Mouse (Mus musculus) T-cell, adult 2 months (primary cell): ENCODE measurements around the gene Maff.

Experiments
- DNase-seq: peaks from one replicate; pipeline ENCODE4 v3.0.0; 2022; ENCODE audit warnings: low spot score

Gene Maff

GRCm38 (mm10) chr15:79364120-79364519, 17.7 kb downstream of the Maff start:
- no peak for DNase-seq

DNA sequence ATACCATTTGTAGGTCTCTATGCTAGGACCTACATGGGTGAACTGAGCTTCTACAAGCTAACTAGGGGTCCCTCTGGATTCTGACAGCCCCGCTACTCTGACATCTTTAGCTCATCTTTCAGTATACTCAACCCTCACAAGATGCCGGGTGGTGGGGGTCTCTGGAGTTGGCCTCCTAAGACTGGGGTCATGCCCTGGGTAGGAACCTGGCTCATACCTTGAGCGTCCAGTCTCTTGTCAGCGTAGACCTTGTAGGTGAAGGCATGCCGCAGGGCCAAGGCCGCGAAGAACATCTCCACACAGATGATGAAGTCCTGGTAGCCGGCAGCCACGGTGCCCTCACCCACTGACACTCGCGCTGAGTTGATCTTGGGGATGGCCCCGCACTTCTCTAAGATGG, 18.6 kb downstream of the Maff start:
- DNase-seq = no peak

GRCm38 (mm10) chr15:79366402-79366801, 20.0 kb downstream of the Maff start:
- no peak for DNase-seq

- no peak for DNase-seq
These were observed 21.9 kb downstream of the Maff start for GRCm38 (mm10) chr15:79368313-79368811.

DNA sequence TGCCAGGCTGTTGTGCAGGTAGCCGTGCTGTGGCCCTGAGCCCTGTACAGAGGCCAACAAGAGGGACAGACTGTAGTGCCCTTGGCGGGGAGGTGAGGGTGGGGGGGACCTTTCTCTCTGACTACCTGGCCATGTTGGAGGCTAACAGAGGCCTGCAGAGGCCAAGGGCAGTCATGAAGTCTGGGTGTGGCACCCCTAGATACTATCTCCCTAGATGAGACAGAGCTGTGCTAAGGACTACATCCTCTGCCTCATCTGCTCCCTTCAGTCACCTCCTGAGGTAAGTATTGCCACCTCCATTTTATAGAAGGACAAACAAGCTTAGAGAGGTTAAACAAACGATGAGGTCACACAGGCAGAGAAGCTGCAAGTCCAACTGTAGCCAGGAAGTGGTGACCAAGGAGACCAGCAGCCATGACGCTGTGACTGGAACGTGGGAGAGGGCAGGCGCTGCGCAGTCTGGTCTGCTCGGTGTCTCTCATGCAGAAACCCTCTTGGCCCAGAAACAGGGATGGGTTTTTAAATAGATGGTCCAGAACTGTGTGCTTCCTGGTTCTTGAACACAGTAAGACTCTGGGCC, 22.5 kb downstream of the Maff start:
- DNase-seq = no peak

GRCm38 (mm10) chr15:79369452-79370280, 23.2 kb downstream of the Maff start:
- no peak for DNase-seq

DNA sequence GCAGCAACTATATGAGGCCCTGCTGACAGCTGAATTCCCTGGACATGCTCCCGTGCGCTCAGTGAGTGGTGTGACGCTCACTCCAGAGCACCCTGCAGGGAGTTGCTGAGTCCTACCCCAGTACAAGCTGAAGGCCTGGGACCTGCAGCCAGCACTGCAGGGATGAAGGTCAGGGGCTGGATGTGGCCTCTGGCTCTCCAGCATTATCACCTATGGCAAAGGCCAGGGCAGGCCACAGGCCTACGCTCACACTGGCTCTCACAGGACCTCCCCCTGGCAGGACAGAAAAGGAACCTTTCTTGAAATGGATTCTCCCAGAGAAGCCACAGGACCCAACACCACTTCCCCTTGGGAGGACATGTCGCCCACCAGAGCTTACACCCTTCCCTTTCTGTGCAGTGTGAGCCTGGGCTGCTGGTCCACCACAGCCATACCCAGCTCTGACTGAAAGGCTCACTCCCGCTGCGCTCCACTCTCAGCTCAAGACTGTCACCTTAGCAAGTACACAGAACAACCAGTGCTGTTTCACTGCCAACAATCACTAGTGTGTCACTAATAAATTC, 23.9 kb downstream of the Maff start:
- DNase-seq = no peak

DNA sequence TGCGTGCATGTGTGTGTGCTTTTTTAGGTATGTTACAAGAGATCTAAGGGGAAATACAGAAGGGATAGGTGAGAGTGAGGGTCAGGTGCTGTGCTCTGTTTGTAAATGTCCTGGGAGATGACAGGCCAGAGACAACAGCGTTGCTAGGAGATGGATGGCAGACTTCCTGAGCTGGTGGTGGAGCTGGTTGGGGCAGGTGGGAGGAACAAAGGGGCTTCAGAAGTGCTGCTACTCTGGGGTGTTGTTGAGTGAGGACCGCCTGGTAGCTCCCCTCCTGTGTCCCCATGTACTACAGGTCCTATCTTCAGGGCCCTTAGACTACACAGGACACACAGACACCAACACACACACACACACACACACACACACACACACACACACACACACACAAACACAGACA, 28.3 kb downstream of the Maff start:
- DNase-seq = peak; percentile 51

DNA sequence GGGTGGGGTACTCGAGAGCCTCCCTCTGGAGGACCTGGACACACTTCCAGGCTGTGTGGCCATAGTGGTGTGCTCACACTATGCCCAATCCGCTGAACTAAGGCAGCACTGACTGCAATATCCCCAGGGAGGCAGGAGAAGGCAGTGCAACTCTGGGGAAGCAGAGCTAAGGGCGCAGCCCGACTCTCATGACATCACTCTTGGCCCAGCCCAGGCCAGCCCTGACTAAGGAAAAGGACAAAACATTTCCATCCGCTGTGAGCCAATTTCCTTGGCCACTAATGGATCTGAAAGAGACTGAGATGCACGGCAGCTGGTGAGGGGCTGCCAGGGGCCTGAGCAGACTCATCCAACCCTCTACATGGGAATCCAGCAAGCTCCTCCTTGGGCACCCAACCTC, 31.3 kb downstream of the Maff start:
- no peak for DNase-seq

- DNase-seq = no peak
These were observed 32.2 kb downstream of the Maff start for GRCm38 (mm10) chr15:79378608-79379007.

DNA sequence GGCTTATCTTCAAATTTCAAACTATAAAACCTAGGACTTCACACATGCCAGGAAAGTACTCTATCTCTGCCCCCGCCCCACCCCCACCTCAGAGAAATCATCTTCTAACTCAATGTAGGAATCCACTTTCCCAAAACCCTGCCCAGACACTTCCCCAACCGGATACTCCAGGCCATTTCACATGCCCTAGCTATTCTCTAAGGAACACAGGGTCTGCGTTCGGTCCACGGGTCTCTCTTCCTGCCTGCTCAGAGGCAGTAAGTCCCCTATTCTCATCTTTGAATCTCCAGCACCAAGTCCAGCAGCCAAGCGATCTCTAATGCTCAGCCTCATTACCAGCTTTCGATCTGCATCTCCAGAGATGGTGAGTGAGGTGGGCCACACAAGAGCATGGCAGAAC, 33.2 kb downstream of the Maff start:
- DNase-seq = no peak

GRCm38 (mm10) chr15:79380468-79381444, 34.3 kb downstream of the Maff start:
- peak; percentile 55 for DNase-seq

GRCm38 (mm10) chr15:79381644-79382043, 35.2 kb downstream of the Maff start:
- DNase-seq = no peak

- no peak for DNase-seq
These were observed 40.7 kb downstream of the Maff start for GRCm38 (mm10) chr15:79387081-79387480.

DNA sequence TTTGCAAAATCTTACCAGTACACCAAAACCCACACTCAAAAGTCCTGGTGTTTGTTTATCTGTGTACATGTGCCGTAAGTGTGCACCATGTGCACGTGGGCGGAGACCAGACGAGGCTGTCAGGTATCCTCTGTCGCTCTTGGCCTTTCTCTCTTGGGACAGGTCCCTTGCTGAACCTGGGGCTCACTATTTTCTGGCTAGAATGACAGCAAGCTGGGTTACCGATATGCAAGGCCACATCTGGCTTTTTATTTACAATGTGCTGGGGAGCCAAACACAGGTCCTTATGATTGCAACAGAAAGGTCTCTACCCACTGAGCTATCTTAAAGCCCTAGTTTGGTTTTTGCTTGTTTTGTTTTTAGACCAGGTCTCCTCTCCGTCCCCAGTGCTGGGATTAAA, 41.2 kb downstream of the Maff start:
- no peak for DNase-seq

DNA sequence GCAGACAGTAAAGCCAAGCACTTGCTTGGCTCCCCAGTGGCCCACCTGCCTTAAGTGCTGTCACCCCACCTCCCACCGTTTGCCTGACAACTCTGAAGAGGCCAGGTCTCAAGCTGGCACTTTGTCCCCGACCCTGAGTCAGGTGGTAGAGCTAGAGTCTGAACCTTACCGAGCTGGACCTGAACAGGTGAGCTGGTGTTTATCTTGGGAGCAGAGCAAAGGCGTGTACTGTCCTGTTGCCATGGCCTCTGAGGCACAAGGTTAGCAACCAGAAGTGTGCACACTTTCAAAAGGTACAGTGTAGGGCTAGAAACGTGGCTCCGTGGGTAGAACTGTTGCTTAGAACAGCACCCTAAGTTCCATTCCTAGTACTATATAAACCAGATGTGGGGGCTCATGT, 41.8 kb downstream of the Maff start:
- no peak for DNase-seq

DNA sequence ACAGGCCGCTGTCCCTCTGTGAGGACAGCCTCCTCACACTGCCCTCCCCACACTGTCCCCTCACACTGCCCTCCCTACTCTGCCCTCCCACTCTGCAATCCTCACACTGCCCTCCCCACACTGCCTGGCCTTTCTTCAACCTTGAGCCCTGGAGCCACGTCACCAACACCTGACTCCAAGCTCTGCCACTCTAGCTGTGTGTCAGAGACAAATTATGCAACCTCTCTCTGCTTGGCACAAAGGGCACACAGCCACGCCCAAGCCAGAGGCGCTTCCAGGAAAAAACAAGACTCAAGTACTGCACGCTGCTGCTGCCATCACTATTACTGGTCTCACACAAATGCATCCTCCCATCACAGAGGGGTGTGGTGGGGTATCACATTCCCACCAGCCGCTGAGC, 44.0 kb downstream of the Maff start:
- DNase-seq = no peak

DNA sequence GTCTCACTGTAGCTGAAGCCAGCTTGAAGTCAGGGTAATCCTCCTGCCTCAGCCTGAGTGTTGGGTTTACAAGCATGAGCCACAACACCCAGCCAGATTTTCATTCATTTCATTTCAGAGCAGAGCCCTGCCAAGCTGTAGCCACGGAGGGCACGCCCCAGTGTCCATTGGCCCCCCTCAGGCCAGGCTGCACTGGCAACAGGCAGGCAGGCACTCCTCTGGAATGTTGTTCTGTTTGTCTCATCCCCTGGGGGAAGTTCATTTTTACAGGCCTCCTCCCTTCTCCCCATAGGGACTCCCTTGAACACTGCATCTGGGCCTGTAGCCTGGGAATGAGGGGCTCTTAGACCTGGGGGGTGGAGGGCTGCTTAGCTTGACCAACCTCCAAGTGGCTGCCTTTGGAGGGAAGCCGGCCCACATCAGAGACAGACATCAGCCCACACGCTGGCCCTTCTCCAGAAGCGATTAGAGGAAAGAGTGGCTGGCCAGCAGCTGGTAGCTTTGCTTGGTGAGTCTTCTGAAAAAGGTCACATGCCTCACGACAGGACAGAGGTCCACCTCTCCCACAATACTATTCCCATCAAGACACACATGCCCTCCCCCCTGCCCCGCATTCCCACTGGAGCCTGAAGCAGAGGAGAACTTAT, 45.1 kb downstream of the Maff start:
- no peak for DNase-seq

DNA sequence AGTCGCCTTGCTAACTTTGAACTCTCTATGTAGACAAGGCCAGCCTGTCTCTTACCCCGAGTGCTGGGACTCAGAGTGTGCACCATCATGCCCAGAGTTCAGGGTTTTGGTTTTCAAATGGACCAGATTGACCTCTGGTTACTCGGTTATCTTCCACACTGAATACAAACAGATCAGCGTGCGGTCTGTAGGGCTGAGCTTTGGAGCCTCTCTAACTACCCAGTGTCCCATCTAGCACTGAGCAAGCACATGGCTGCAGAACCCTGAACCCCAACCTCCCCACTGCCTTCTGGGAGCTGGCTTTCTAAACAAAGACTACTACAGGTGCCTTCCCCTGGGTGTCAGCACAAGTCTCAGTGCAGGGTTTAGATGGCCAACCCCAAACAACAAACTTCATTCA, 46.1 kb downstream of the Maff start:
- no peak for DNase-seq

- DNase-seq = no peak
These were observed 46.7 kb downstream of the Maff start for GRCm38 (mm10) chr15:79393101-79393500.

- no peak for DNase-seq
These were observed 48.4 kb downstream of the Maff start for GRCm38 (mm10) chr15:79394842-79395241.

GRCm38 (mm10) chr15:79395281-79395680, 48.9 kb downstream of the Maff start:
- no peak for DNase-seq
